Mouse (Mus musculus): ENCODE measurements at regions not wholly inside any gene's neighbourhood (a gene's known extent, or its start where the extent isn't known, plus 50 kb on each side); places are given as distances from the start of the nearest gene placed in this dataset.

DNA sequence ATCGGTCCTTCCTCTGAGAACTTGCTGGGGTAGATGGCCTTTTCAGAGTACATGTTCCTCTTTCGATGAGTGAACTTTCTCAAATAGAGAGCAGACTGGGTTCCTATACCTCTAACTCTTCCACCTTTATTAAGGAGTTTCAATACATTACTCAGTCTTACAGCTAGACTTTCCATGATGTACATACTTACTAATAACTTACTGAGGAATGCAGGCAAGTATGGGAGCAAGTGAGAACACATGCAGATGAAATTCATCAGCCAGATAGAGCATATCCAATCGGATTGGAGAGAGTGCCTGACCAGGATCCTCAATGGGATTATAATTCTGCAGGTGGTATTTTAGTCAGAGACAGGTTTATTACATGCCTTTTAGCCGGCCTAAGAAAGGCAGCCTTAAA, 292.2 kb upstream of the Large1 start:
- DNase-seq: no peak

- no peak for DNase-seq
These were observed 273.5 kb upstream of the Large1 start for GRCm38 (mm10) chr8:73626798-73627197.

DNA sequence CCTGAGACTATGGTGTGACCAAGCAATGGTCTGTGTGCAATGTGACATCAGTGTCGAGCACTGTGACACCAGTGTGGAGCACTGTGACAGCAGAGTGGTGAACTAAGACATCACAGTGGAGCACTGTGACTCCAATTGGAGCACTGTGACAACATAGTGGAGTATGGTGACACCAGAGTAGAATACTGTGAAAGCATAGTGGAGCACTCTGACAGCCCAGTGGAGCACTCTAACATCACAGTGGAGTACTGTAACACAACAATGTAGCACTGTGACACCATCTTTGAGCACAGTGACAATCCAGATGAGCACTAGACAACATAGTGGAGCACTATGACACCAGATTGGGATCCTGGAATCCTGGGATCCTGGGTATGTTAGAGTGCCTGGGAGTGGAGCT, 265.6 kb upstream of the Large1 start:
- no peak for DNase-seq

DNA sequence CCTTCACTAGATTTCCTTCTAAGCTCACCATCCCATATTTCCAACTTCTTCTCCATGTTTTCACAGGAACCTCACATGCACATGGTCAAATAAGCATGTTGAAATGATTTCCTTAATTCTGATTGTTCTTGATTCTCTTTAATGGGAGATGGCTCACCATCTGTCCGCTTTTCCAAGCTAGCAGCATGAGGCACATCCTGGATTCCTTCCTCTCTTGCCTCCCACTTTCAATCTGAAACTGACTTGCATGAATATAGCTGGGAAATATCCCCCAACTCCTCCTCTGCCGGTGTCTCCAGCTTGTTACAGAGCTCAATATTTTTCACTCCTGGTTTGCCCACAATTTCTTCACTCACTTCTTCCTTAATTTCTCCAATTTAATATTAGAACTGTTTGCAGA, 261.3 kb upstream of the Large1 start:
- DNase-seq: peak; percentile 8 to 24

DNA sequence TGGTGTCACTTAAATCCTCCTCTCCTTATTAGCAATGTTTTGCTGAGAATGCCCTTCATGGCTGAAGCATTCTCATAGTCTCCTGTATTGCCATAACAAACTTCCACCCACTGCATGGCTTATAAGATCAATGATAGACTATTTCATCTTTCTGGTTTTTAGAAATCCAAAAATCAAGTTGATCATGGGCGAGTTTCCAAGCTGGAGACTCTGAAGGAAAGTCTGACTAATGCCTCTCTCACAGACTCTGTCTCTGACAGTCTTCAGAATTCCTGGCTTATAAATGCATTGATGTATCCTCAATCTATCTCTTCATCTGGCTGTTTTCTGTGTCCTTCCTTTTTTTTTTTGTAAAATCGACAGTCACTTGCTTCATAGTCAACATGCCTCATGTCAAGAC, 260.8 kb upstream of the Large1 start:
- no peak for DNase-seq

GRCm38 (mm10) chr8:73611583-73611982, 258.2 kb upstream of the Large1 start:
- DNase-seq: peak; percentile 49 to 54

DNA sequence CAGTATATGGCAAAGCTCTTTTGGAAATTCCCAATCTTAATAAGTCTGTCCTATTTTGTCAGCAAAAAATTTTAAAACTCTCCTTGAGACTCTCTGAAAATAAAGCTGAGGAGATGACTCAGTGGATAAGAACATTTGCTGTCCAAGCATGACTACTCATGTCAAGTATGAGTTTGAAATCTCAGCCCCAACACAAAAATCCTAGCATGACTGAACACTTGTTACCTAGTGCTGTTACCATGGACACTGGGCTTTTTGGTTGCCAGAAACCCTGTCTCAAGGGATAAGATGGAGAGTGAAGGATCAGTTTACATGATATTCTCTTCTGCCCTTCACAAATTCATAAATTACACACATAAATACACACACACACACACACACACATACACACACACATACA, 217.3 kb upstream of the Large1 start:
- DNase-seq: no peak

DNA sequence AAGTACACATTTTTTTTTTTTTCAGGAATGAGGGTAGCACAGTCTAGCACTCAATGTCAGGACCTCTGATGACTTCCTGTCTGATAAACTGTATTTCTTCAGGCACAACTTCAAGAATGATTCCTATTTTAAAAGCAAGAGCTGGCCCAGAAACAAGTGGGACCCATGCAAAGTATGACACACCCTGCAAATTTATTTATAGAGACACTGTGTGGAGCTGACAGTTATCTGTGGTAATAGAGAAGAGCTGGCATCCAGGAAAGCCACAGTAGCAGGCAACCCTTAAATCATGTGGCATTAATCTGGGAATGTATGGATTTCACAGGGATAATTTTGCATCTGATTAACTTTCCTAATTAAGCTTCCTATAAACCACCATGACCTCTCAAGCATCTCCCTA, 216.6 kb upstream of the Large1 start:
- DNase-seq: no peak

Small RNA genes lying in the stretch of these regions (microRNA-seq; reads per million reads assigned to microRNA genes)
- gene Gm23255: 0 reads per million in 2 experiments
